Mouse (Mus musculus): Measurements from ENCODE around the gene Atp8a1.

Atp8a1 gene

GRCm38 (mm10) chr5:67628180-67628940, 218.9 kb downstream of the Atp8a1 start:
- DNase-seq: no peak

- DNase-seq: no peak
Measured at GRCm38 (mm10) chr5:67621230-67621629, 226.0 kb downstream of the Atp8a1 start.

- DNase-seq: no peak
Measured at GRCm38 (mm10) chr5:67609520-67609837, 237.8 kb downstream of the Atp8a1 start.

- no peak for DNase-seq
Measured at GRCm38 (mm10) chr5:67608674-67609519, 238.3 kb downstream of the Atp8a1 start.

GRCm38 (mm10) chr5:67607804-67608673, 239.2 kb downstream of the Atp8a1 start, which contains the start of gene Shisa3:
Shisa3 (plus strand) TSS chr5:67607882.
- DNase-seq: no peak

DNA sequence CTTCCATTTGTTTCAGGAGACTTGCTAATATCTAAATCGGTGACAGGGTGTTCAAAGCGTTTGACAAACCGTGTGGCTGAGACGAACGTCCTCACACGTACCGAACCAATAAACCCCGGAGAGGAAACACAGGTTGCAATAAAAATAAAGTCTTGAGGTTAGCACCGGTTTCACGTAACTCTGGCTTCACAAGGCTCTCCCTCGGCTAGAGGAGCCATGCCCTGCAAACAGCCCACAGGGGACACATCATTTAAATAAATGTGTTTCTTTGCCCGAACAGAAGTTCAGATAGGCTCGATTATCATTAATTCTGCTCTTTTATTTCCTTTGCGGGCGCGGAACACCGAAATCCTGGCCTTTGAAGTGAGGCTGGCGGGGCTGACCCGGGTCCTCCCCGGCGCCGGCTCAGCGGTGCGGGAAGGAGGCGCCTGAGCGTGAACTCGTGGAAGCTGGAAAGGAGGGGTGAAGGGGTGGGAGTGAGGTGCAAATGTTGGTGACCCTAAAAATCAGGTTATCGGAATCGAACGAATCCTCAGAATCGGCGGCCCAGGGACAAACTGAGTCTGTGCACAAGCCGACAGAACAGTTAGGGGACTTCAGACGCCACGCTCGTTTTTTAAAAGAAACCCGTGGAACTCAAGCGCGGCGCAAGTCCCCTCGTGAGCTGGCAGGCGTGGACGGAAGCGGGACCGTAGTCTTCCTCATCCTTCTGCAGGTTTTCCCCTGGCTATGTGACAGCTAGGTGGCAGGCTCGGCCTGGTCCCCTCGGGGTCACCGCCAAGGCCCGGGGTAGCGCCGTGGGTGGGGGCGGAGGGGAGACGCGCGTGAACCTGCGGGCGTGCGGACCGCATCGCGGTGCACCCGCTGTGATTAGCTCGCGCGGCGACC, 240.1 kb downstream of the Atp8a1 start:
- DNase-seq: no peak

- no peak for DNase-seq
Measured at GRCm38 (mm10) chr5:67605951-67606350, 241.3 kb downstream of the Atp8a1 start.

- DNase-seq: no peak
Measured at GRCm38 (mm10) chr5:67599935-67600334, 247.3 kb downstream of the Atp8a1 start.

DNA sequence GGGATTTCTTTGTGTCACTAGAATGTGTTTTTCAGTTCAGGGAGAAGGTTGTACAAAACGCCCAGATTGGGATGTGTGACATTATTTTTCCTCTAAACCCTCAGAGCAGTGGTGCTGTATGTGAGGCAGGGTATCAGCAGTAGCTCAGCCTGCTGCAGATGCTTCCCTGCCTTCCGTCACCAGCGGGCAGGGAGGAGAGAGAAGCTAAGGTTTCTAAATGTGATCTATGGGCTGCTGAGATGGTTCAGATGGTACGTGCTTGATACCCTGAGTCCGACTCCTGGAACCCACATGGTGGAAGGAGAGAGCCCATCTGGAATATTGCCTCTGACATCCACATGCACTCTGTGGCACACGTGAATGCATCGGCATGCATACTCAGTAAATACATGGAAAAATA, 251.6 kb downstream of the Atp8a1 start:
- DNase-seq: no peak

- DNase-seq: no peak
Measured at GRCm38 (mm10) chr5:67595070-67595469, 252.2 kb downstream of the Atp8a1 start.

GRCm38 (mm10) chr5:67579725-67580633, 267.3 kb downstream of the Atp8a1 start:
- DNase-seq: no peak

- DNase-seq: no peak
Measured at GRCm38 (mm10) chr5:67575705-67576104, 271.5 kb downstream of the Atp8a1 start.

- DNase-seq: no peak
Measured at GRCm38 (mm10) chr5:67574039-67574438, 273.2 kb downstream of the Atp8a1 start.

GRCm38 (mm10) chr5:67572552-67573155, 274.6 kb downstream of the Atp8a1 start:
- DNase-seq: no peak
